Mouse (Mus musculus) spleen, adult 2 months (tissue): ENCODE results near the gene Fdps. TPM values are rescaled to one million over a fixed set of nuclear protein-coding genes. Genes with fewer than 3 reads are reported as not detected.

Experiments used
- DNase-seq, 2 experiments: peaks; one replicate each; pipeline versions ENCODE4 v3.0.0 to v3.0.0-alpha.2; 2012 to 2021; ENCODE audit warnings: low spot score in 2 of 2, low read depth in 1 of 2
- H3K27ac ChIP-seq: fragments of 200-500 bp; 2 replicates; pipeline ENCODE4 v1.5.1; 2012; ENCODE audit warnings: low read length, inconsistent platforms; ENCODE audit not compliant: insufficient read depth
- H3K27me3 ChIP-seq: fragments of 200-500 bp; 2 replicates; pipeline ENCODE4 v1.6.1; 2012; ENCODE audit warnings: mild to moderate bottlenecking, moderate library complexity, low read length, inconsistent platforms; ENCODE audit not compliant: control insufficient read depth, insufficient read depth
- H3K36me3 ChIP-seq: fragments of 200-500 bp; 2 replicates; pipeline ENCODE4 v1.6.1; 2012; ENCODE audit warnings: mild to moderate bottlenecking, low read length, inconsistent platforms; ENCODE audit not compliant: control insufficient read depth, insufficient read depth
- H3K4me1 ChIP-seq: fragments of 200-500 bp; 2 replicates; pipeline ENCODE4 v1.6.1; 2011; ENCODE audit warnings: inconsistent platforms; ENCODE audit not compliant: control insufficient read depth, insufficient read depth, insufficient read length
- H3K4me3 ChIP-seq: fragments of 200-500 bp; 2 replicates; pipeline ENCODE4 v1.5.1; 2011; ENCODE audit warnings: mild to moderate bottlenecking, inconsistent platforms; ENCODE audit not compliant: insufficient read depth, insufficient read length; ENCODE audit errors: extremely low read depth
- CTCF ChIP-seq: fragments of 200-500 bp; IDR thresholded peaks from 2 replicates; pipeline ENCODE4 v1.5.1; 2011; ENCODE audit warnings: mild to moderate bottlenecking, inconsistent platforms; ENCODE audit not compliant: insufficient read depth, insufficient read length, insufficient replicate concordance; ENCODE audit errors: extremely low read depth
- POLR2A ChIP-seq: fragments of 200-500 bp; IDR thresholded peaks from 2 replicates; pipeline ENCODE4 v1.6.1; 2011; ENCODE audit warnings: low read depth, low read length, inconsistent platforms
- WGBS: fragments of 180-500 bp; shearing (Covaris S2); methylation state at CpG from one replicate; pipeline ENCODE4 v1.1.7; 2018; 5-methylcytosine and 5-hydroxymethylcytosine counted together
- polyA plus RNA-seq: library from polyadenylated mRNA; depleted of rRNA; stranded (reverse); fragments of >200 nt; gene quantifications from 2 replicates; pipeline ENCODE4 v1.2.3, GENCODE M21; 2012

Gene Fdps
- polyA plus RNA-seq, 1 experiment: 25.6 TPM

- peaks cover 5% of the 10 kb centered on the region; the same call in 1 of the 2 replicates for H3K36me3 ChIP-seq
- peaks cover 23% of the 10 kb centered on the region for H3K4me1 ChIP-seq
- H3K27ac ChIP-seq: no peak overlapping the region
- H3K27me3 ChIP-seq: peaks cover 6% of the 10 kb centered on the region
- H3K4me3 ChIP-seq: no peak overlapping the region
- WGBS: 42% methylated on average over 11 of the region's 11 CpGs
- TF ChIP-seq POLR2A: no peak
- TF ChIP-seq CTCF: no peak
- DNase-seq: no peak
These were observed 9.2 kb downstream of the Fdps start for GRCm38 (mm10) chr3:89092509-89093090.

DNA sequence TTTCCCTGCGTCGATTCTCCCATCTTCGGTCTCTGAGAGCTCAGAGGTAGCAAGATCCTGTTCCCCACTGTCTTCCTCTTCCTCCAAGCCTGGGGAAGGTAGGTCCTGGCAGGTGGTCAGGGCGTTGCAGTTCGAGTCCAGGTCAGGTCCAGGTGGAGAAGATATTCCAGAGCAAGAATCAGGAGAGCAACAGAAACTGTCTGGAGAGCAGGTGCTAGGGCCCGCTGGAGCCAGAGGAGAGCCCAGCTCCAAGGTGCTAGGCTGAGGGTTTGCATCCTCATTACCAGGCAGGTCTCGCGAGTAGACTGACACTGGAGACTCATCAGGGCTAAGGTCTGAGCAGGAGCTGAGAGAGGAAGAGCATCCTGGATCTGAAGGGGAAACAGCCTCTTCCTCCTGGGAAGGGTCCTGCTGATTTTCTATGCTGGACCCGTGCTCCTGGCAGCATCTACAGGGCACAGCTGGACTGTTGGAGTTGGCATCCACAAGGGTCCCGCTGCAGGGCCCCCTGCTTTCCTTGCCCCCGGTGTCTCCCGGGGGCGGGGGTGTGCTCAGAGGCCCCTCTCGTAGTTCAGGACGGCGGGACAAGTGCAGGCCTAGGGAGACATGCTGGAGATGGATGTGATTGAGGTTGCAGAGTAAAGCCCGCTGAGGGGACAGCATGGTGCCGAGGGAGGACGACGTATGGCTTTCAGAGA, 9.8 kb downstream of the Fdps start:
- DNase-seq: no peak
- peaks cover 24% of the 10 kb centered on the region for H3K4me1 ChIP-seq
- 30% methylated on average over 20 of the region's 20 CpGs for WGBS
- peaks cover 3% of the 10 kb centered on the region; the same call in 1 of the 2 replicates for H3K36me3 ChIP-seq
- H3K4me3 ChIP-seq: no peak overlapping the region
- peaks cover 6% of the 10 kb centered on the region for H3K27me3 ChIP-seq
- TF ChIP-seq POLR2A (no peak), CTCF (no peak)
- H3K27ac ChIP-seq: no peak overlapping the region

DNA sequence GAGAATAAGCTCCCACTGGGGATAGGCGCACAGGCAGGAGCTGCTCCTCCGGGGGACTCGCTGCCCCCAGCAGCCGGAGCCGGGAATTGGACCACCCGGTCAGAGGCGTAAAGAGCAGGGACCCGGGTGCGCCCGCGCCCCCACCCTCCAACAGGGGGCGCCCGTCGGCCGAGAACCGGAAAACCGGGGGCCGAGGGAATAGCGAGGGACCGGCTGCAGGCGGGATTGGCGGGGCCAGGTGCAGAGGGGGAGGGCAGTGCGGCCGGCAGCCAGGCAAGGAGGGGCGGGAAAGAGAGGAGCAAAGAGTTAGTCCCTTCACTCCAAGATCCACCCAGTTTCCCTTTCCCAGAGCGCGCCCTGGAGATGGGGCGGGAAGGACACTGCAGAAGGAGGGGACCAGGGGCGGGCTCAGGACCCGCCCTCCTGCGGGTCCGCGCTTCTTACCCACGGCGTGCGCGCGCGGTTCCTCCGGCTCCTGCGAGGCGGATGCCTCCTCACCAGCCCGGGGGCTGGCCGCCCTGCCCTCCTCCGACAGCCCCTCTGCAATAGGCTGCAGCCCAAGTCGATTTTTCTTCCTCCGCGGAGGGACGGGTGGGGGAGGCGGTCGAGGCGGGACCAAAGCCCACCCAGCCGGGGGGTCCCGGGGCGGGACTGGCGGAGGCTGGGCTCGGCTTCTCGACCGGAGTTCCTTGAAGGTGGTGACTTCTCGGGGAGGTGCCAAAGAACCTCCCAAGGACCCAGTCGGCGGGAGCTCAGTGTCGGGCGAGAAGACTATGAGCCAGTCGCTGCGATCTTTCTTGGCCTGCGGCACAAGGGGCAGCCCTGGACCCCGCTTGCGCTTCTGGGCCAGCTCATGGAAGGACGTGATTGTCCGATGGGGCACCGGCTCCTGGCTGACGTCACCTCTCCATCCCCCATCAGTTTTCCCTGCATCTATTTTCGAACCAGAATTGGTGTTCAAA, 10.8 kb downstream of the Fdps start:
- WGBS: under 1% methylated on average over 69 of the region's 74 CpGs
- Histone ChIP-seq H3K27ac (no peak overlapping the region), H3K4me1 (peaks cover 24% of the 10 kb centered on the region), H3K27me3 (peaks cover 6% of the 10 kb centered on the region), H3K36me3 (peaks cover 4% of the 10 kb centered on the region; the same call in 1 of the 2 replicates), H3K4me3 (peak overlapping the region; percentile 65)
- peak in 1 of 2 experiments; percentile 74 for DNase-seq
- TF ChIP-seq CTCF: peak; percentile 80
- TF ChIP-seq POLR2A: no peak

DNA sequence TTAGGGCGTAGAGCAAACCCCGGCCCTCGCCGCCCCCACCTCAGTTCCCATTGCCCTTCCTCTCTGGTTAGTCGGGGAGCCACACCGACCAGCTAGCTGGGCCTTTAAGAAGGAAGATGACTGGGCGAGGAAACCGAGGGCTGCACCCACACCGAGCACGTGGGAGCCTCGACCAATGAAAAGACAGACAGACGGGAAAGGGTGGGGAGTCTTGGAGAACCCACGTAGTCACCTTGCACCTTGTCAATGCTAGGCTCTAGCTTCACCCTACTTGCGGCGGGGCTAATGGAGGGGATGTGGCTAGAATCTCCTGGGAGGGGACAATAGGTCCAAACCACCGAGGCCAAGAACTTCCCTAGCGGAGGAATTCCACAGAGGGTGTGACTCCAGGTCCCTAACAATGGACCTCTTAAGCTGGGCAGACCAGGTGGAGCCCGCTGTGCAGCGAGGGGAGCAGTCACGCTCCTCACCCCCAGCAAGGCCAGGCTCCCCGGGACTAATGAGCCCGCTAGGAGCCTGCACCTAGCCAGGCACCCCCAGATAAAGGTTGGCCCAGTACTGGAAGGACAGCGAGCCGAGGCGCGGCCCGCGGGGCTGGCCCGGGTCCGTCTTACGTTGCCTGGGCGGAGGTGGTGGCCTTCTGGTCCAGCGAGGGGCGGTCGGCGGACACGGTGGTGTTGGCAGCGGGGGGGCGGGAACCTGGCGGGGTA, 11.7 kb downstream of the Fdps start:
- DNase-seq: peak; percentile 77 to 87
- Histone ChIP-seq H3K4me3 (peak overlapping the region; percentile 73), H3K4me1 (peaks cover 25% of the 10 kb centered on the region), H3K27me3 (peaks cover 6% of the 10 kb centered on the region), H3K36me3 (peaks cover 2% of the 10 kb centered on the region; the same call in 1 of the 2 replicates), H3K27ac (peak overlapping the region; percentile 62)
- TF ChIP-seq CTCF: no peak
- peak; percentile 40 for TF ChIP-seq POLR2A
- WGBS: under 1% methylated on average over 39 of the region's 40 CpGs

DNA sequence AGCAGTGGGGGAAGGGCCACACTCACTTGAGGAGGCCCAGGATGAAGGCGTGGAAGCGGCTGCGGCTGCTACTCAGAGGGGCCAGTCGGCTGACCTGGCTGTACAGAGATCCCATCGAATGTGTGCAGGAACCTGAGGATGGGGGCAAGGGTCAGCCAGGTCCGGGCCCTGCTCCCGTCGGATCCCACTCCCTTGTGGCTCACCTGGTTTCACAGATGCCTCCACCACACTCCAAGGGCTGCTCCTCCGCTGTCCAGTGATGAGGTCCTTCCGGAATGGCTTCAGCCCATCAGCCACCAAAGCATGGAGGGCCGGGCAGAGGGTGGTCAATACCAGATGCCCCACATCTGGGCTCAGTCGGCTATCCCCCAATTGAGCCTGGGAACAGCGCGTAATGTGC, 12.8 kb downstream of the Fdps start:
- Histone ChIP-seq H3K27me3 (peaks cover 6% of the 10 kb centered on the region), H3K4me1 (peaks cover 35% of the 10 kb centered on the region), H3K36me3 (peaks cover 2% of the 10 kb centered on the region; the same call in 1 of the 2 replicates), H3K27ac (no peak overlapping the region), H3K4me3 (peak overlapping the region; percentile 73; the same call in 1 of the 2 replicates)
- WGBS: 52% methylated on average over 14 of the region's 14 CpGs
- DNase-seq: peak in 1 of 2 experiments; percentile 15
- TF ChIP-seq POLR2A: no peak
- TF ChIP-seq CTCF: no peak

DNA sequence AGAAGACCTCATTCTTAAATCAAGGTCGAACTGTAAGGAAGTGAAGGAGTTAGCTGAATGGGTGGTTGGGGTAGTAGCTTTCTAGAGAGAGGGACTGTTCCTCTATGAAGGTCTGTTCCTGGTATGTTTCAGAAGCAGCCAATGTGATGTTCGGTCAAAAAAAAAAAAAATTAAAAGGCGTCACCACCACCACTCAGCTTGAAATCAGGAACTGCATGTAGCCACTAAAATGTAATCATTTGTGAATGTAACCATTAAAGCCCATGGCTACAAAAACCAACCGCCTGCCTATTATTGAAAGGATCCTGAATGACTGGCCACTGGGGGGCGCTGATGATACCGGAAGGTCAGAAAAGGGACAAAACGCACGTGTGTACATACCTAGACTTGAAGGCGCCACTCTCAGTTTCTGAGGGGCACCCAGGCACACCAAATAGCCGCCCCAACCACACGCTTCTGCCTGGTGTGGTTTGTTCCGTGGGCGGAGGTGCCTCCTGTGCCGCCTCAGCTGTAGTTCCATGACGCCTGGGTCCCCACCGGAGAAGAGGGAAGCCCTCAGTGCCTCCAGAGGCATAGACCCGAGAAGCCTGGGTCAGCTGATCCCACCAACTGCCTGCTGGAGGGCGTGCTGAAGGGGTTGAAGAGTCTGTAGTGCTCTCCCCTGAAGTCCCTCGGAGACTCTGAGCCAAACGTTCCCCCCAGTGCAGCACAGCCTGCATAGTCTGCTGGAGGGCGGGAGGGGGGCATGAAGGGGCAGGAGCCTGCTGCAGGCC, 14.2 kb downstream of the Fdps start:
- no peak for TF ChIP-seq POLR2A
- peak; percentile 60; the same call in 1 of the 2 replicates for TF ChIP-seq CTCF
- H3K4me1 ChIP-seq: peaks cover 31% of the 10 kb centered on the region
- peaks cover 6% of the 10 kb centered on the region for H3K27me3 ChIP-seq
- DNase-seq: peak; percentile 80 to 84
- H3K4me3 ChIP-seq: no peak overlapping the region
- WGBS: 10% methylated on average over 21 of the region's 21 CpGs
- H3K36me3 ChIP-seq: peaks cover 2% of the 10 kb centered on the region; the same call in 1 of the 2 replicates
- H3K27ac ChIP-seq: 0 out of 2 replicates have a peak overlapping the region, but pooled peaks have one; percentile 40
